Mouse (Mus musculus) intestine, postnatal 0 days (tissue): ENCODE data around the gene Dnajc5. TPM values are rescaled to one million over a fixed set of nuclear protein-coding genes. Genes with fewer than 3 reads are reported as not detected.
A peak's percentile ranks its signal among the peaks of the same experiment; 100 is the strongest.
"Not testable (repeated sequence)": the region's sequence is repeated elsewhere in the genome, so short reads cannot be mapped to it uniquely, and the experiment has no call there.

Experiments used
- ATAC-seq: fragments of 200-750 bp; cut with Nextera tagmentation; 2 replicates; pipeline ENCODE4 v1.8.0; 2017; ENCODE audit warnings: mild to moderate bottlenecking, moderate TSS enrichment, moderate library complexity
- H3K27ac ChIP-seq: fragments of 300-500 bp; sonication (generic); 2 replicates; pipeline ENCODE4 v1.5.1; 2014; ENCODE audit warnings: mild to moderate bottlenecking, low read depth, low read length, moderate library complexity
- H3K27me3 ChIP-seq: fragments of 300-500 bp; sonication (generic); replicated peaks from 2 replicates; pipeline ENCODE4 v1.6.1; 2014; ENCODE audit warnings: low read length, mixed read lengths; ENCODE audit not compliant: control insufficient read depth, insufficient read depth
- H3K36me3 ChIP-seq: fragments of 300-500 bp; sonication (generic); 2 replicates; pipeline ENCODE4 v1.6.1; 2014; ENCODE audit warnings: mild to moderate bottlenecking, moderate library complexity; ENCODE audit not compliant: control insufficient read depth, insufficient read depth
- H3K4me1 ChIP-seq: fragments of 300-500 bp; sonication (generic); replicated peaks from 2 replicates; pipeline ENCODE4 v1.6.1; 2014; ENCODE audit warnings: antibody characterized with exemption, low read length, mixed read lengths; ENCODE audit not compliant: control insufficient read depth, insufficient read depth
- H3K4me2 ChIP-seq: fragments of 300-500 bp; sonication (generic); replicated peaks from 2 replicates; pipeline ENCODE4 v1.6.1; 2014; ENCODE audit warnings: low read depth, mild to moderate bottlenecking, moderate library complexity
- H3K4me3 ChIP-seq: fragments of 300-500 bp; sonication (generic); 2 replicates; pipeline ENCODE4 v1.5.1; 2014; ENCODE audit warnings: low read depth, low read length
- H3K9ac ChIP-seq: fragments of 300-500 bp; sonication (generic); 2 replicates; pipeline ENCODE4 v1.6.1; 2014; ENCODE audit warnings: mild to moderate bottlenecking, low read depth, low read length
- H3K9me3 ChIP-seq: fragments of 300-500 bp; sonication (generic); 2 replicates; pipeline ENCODE4 v1.6.1; 2016; ENCODE audit warnings: mixed run types; ENCODE audit not compliant: control insufficient read depth
- CTCF ChIP-seq: sonication (generic); IDR thresholded peaks from 2 replicates; pipeline ENCODE4 v1.5.1; 2016; ENCODE audit warnings: low read depth, mild to moderate bottlenecking, control low read depth, antibody characterized with exemption, moderate library complexity
- WGBS: fragments of 180-500 bp; shearing (Covaris S2); extraction: QIAGEN DNeasy Blood & Tissue Kit; methylation state at CpG from one replicate; pipeline ENCODE4 v1.1.7; 2014; 5-methylcytosine and 5-hydroxymethylcytosine counted together
- polyA plus RNA-seq: library from polyadenylated mRNA; unstranded; fragments of >200 nt; fragmentation: Nextera tagmentation; extraction: Ambion mirVana; gene quantifications from 2 replicates; pipeline ENCODE4 v1.2.1, GENCODE M21; 2015

Gene Dnajc5
- polyA plus RNA-seq, 1 experiment from 2014 or later = 62.9 TPM

DNA sequence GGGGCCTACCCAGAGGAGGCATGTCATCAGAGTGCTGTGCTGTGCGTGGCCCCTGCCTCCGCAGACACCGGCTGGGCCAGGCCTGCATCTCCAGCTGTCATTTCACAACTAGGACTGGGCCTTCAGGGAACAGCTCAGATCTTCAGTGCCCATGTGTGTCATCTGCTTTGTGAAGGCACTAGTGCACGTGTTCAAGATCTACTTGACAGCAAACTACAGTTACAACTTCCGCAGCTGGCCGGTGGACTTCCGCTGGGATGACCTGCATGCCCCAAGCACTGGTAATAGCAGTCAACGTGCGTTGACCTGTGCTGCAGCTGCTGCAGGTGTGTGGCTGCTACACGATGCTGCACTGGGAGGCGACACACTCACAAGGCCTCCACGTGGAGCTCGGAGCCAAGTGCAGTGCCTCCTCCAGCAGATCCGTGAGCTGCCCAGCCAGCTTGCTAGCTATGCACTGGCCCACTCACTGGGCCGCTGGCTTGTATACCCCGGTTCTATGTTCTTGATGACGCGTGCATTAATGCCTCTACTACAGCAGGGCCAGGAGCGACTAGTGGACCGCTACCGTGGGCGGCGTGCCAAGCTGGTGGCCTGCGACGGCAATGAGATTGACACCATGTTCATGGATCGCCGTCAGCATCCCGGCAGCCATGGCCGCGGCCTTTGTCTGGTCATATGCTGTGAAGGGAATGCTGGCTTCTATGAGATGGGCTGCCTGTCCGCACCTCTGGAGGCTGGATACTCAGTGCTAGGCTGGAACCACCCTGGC lies 26.9 kb upstream of the Dnajc5 start, which contains the start of gene Abhd16b:
TSS of gene Abhd16b (plus strand) at position 51 of the 772 bp plus-strand sequence.
- Histone ChIP-seq H3K9me3 (no peaks in the 10 kb centered on the region), H3K9ac (no peak within 1 kb of the TSS), H3K27me3 (no peaks in the 10 kb centered on the region), H3K36me3 (no peaks in the 10 kb centered on the region), H3K4me1 (no peaks in the 10 kb centered on the region), H3K4me2 (no peak within 1 kb of the TSS), H3K27ac (no peak within 1 kb of the TSS), H3K4me3 (no peak within 1 kb of the TSS)
- ATAC-seq = no peak
- 84% methylated on average over 31 of the region's 31 CpGs for WGBS
- no peak for TF ChIP-seq CTCF

DNA sequence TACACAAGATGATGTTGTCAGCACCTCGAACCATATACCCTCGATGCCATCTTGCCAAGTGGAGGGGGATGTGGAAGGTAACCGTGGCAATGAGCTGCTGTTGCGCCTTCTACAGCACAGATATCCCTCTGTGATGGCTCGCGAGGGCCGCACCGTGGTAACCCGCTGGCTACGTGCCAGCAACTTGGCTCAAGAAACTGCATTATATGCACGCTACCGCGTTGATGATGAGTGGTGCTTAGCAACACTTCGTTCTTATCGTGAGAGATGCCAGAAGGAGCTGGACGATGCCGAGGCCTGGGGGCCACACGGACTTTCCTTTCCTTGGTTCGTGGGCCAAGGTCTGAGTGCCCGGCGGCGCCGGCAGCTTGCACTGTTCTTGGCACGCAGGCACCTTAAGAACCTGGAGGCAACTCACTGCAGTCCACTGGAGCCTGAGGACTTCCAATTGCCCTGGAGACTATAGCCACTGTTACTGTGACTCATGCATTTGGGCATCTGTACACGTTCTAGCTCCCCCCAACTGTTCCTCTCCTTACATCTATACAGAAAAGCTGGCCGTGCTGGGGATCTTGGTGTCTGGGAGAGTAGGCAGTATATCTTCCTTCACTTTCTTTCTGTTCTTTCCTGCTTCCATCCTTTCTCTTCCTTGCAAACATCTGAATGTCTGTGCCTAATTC lies 25.9 kb upstream of the Dnajc5 start:
- ATAC-seq = no peak
- 81% methylated on average over 26 of the region's 26 CpGs for WGBS
- Histone ChIP-seq H3K9ac (no peak overlapping the region), H3K9me3 (no peaks in the 10 kb centered on the region), H3K4me1 (no peaks in the 10 kb centered on the region), H3K27ac (no peak overlapping the region), H3K27me3 (no peaks in the 10 kb centered on the region), H3K4me3 (no peak overlapping the region), H3K36me3 (no peaks in the 10 kb centered on the region), H3K4me2 (no peak overlapping the region)
- TF ChIP-seq CTCF = no peak

DNA sequence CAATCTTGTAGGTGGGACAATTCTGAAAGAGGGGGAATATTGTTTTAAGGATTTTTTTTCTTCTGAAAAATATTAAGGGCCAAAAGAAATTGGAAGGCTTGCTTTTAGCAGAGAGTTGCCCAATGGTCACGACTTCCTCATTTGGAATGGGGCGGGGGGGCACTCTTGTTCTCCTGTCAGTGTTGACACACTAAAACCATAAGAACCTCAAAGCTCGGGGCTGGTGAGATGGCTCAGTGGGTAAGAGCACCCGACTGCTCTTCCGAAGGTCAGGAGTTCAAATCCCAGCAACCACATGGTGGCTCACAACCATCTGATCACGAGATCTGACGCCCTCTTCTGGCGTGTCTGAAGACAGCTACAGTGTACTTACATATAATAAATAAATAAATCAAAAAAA lies 24.4 kb upstream of the Dnajc5 start:
- not testable (repeated sequence) for H3K9me3 ChIP-seq, H3K27ac ChIP-seq, H3K9ac ChIP-seq, H3K27me3 ChIP-seq, H3K36me3 ChIP-seq, H3K4me3 ChIP-seq, ATAC-seq, H3K4me1 ChIP-seq
- H3K4me2 ChIP-seq = peak overlapping the region; percentile 91
- WGBS = 63% methylated on average over 8 of the region's 8 CpGs

DNA sequence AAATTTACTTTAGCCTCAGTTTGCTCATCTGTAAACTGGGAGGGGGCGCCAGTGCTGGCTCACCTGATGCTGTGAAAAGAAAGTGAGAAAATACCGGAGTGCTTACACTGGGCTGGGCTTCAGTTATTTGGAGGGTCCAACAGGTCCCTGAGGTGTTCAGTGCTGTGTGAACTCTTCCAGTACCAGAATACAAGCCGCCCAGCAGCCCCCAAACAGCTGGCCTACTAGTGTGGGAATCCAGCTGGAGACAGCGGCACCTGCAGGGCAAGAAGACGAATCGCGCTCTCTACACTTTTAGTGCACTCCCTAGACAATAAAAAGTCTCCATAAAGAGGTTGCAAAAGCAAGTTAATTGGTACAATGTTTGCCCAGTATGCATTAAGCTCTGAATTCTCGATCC lies 24.0 kb upstream of the Dnajc5 start:
- WGBS = 10% methylated on average over 8 of the region's 8 CpGs
- peak overlapping the region; percentile 91 for H3K4me2 ChIP-seq
- peak overlapping the region; percentile 91 for H3K4me3 ChIP-seq
- no peaks in the 10 kb centered on the region for H3K9me3 ChIP-seq
- H3K27ac ChIP-seq = peak overlapping the region; percentile 97
- ATAC-seq = peak; percentile 68
- TF ChIP-seq CTCF = peak; percentile 87
- H3K27me3 ChIP-seq = no peaks in the 10 kb centered on the region
- H3K4me1 ChIP-seq = no peaks in the 10 kb centered on the region
- peaks cover 14% of the 10 kb centered on the region for H3K36me3 ChIP-seq
- peak overlapping the region; percentile 55; the same call in 1 of the 2 replicates for H3K9ac ChIP-seq

DNA sequence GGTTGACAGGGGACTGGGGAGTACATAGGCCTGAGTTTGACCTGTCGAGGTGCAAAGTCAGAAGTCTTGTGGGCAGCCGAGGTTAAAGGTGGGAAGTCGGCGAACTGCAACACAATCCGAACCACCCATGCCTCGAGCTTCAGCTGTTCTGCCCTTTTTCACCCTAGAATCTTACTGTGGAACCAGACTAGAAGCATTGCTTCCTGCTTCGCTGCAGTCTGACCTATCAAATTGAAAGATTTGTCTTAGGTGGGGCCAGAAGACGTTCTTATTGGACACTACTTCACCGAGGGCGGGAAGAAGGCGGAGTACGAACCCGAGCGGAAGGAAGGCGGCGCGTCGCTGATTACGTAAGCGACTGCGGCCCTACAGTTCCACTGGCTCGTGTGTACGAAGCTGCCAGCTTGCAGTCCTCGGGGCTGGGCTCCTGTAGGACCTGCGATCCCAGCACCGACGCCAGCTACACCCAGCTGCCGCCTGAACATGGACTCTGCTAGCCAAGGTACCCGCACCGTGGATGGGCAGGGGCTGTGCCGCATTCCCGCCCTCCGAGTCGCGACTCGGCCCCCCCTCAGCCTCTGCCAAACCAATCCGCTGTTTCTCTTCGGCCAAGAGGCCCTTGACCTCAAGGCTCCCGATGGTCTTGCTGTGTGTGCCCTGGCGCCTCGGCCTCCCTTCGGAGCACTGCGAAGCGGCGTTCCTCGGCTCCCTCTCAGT lies 23.3 kb upstream of the Dnajc5 start, which contains the start of gene Tpd52l2:
TSS of gene Tpd52l2 (plus strand) at position 312 of the 717 bp plus-strand sequence.
- peak within 1 kb of the TSS; percentile 91 for H3K4me3 ChIP-seq
- no peaks in the 10 kb centered on the region for H3K4me1 ChIP-seq
- no peaks in the 10 kb centered on the region for H3K9me3 ChIP-seq
- H3K27me3 ChIP-seq = no peaks in the 10 kb centered on the region
- H3K4me2 ChIP-seq = peak within 1 kb of the TSS; percentile 91
- peaks cover 21% of the 10 kb centered on the region for H3K36me3 ChIP-seq
- ATAC-seq = peak; percentile 95
- peak within 1 kb of the TSS; percentile 97 for H3K27ac ChIP-seq
- H3K9ac ChIP-seq = peak within 1 kb of the TSS; percentile 88
- WGBS = under 1% methylated on average over 46 of the region's 46 CpGs
- no peak for TF ChIP-seq CTCF

GRCm38 (mm10) chr2:181497548-181497875 lies 22.8 kb upstream of the Dnajc5 start:
- Histone ChIP-seq H3K36me3 (peaks cover 26% of the 10 kb centered on the region), H3K4me1 (no peaks in the 10 kb centered on the region), H3K4me2 (peak overlapping the region; percentile 91), H3K27me3 (no peaks in the 10 kb centered on the region), H3K27ac (peak overlapping the region; percentile 97), H3K9me3 (no peaks in the 10 kb centered on the region), H3K4me3 (peak overlapping the region; percentile 91), H3K9ac (peak overlapping the region; percentile 88)
- WGBS = 1% methylated on average over 12 of the region's 12 CpGs
- no peak for TF ChIP-seq CTCF
- ATAC-seq = peak; percentile 44
